Mouse (Mus musculus): ENCODE results near the gene Zfp457.
"Not testable (repeated sequence)": the region's sequence is repeated elsewhere in the genome, so short reads cannot be mapped to it uniquely, and the experiment has no call there.

The Zfp457 gene

DNA sequence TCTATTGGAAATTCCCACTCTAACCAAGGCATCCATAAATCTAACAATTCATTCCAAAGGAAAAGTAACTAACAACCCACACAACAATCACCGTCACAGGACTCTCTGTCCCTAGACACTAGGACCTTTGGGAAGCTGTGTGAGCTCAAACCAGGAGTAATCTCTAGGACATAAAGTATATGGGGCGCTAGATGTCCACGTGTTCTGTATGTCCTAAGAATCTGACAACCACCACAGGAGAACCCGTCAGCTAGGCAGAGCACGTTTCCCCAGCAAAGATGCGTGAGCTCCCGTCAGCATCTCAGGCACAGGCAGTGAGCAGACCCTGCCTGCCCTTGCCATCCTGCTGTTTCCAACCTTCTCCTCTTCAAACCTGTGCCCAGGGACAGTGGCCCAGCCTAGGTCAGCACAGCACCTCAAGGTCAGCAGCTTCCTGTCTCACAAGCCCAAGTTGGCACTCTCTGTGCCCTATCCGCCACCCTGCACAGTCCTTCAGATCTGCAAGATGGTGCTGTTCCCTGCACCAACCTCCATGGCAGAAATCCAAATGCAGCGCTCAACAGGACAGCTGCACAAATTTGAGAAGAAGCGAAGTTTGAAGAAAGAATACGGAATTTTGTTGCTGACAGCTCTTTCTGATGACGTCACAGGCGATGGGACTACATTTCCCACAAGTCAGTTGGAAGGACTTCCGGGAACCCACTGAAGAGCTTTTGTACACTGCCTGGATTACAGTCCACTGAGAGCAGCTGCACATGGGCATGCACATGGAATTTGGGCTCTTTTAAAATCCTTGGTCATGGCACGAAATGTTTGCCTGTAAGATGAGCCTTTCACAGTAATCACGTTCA, at the start of gene Zfp457:
Zfp457 (minus strand) TSS at position 664 of the 851 bp plus-strand sequence.
- peak; percentile 91 for DNase-seq (ENCODE audit: low read depth, low spot score)

DNA sequence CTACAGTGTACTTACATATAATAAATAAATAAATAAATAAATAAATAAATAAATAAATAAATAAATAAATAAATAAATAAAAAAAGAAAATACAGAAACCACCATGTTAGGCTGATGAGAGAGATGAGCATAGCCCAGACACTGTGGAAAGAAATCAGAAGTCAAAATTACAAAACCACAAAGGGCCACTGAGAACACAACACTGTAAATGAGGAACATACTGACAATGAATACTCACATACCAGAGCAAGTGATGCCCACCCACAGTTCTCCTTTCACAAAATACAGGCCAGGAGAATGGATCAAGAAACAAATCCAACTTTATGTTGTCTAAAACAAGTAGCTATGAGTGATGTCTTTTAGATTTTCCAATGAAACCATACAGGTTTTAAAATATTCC, 45.6 kb upstream of the Zfp457 start:
- DNase-seq (ENCODE audit: low read depth, low spot score): no peak

DNA sequence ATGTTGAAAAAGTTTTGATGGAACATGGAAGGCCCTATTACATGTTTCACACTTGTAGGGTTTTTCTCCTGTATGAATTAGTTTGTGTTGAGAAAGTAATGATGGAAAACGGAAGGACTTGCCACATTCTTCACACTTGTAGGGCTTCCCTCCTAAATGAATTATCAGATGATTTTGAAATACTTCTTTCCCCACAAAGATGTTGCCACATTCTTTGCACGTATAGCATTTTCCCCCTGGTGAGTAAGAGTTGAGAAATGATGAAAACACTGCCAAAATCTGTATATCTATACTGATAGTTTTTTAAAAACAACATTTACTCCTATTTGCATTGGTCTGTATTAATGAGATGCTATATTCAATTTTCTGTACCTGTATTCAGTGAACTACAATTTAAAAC, 37.1 kb upstream of the Zfp457 start:
- DNase-seq (ENCODE audit: low read depth, low spot score): no peak

DNA sequence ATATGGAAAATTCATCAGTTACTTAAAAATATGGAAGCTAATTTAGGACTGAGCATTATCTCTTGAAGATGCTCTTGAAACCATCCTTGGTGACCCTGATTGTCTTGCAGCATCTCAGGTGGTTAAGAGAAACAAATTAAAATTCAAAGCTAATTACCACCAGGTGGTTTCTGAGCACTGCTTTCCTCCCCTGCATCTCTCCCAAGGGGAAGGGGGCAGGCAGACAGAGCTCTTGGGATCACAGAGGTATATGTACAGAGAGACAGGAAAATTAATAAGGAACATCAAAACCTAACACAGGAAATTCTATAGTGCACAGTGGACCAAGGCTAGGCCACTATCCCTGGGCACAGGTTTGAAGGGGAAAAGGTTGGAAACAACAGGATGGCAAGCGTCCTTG, 26.6 kb upstream of the Zfp457 start:
- DNase-seq (ENCODE audit: low read depth, low spot score): no peak

DNA sequence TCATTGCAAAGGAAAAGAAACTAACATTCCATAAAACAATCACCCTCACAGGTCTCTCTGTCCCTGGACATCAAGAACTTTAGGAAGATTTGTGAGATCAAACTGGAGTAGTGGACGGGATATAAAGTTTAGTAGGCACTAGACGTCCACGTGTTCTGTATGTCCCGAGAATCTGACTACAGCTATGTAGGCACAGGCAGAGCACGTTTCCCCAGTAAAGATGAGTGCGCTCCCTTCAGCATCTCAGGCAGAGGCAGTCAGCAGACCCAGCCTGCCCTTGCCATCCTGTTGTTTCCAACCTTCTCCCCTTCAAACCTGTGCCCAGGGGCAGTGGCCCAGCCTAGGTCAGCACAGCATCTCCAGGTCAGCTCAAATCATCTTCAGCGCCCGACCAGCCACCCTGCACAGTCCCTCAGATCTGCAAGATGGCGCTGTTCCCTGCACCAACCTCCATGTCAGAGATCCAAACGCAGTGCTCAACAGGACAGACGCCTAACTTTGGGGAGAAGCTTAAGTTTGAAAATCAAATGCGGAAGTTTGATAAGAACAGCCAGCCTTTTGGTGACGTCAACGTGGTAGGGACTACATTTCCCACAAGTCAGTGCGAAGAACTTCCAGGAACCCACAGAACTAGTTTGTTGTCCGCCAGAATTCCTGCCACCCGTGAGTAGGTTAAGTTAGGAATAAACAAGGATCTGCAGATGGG, 25.9 kb upstream of the Zfp457 start, which contains the start of gene Zfp595:
Zfp595 (minus strand) TSS at position 552 of the 706 bp plus-strand sequence.
- peak; percentile 79 for DNase-seq (ENCODE audit: low read depth, low spot score)

DNA sequence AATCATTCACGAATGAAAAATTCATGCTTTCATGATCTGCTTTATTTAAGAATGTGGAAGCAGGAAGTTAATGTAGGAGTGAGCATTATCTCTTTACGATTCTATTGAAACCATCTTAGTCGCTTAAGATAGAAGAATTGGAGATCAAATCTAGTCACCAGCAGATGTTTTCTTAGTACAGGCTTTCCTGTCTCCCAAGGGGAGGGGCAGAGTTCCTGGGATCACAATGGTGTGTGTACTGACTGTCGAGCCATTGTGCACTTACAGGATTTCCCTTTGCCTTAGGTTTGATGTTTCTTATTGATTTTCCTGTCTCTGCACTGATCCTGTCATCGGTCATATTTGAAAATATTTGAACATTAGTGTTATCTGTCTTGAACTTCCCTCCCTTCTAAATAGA, 433 bp upstream of the Zfp457 start:
- no peak for DNase-seq (ENCODE audit: low read depth, low spot score)

DNA sequence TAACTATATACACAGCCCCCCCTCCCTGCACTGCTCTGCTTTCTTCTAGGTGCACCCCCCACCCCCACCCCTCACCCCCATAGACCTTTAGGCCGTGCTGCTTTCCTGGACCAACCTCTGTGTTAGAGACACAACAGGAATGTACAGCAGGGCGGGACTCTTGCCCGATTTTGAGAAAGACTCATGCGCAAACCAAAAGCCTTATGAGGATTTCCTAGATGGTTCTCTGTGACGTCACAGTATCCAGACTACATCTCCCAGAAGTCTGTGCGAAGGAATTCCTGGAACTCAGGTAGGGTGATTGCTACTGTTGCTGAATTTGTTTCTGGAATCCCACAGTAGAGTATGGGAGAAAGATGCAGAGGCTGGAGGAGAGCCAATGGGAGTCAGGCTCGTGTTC, 28.0 kb downstream of the Zfp457 start, which contains the start of gene Zfp458:
Zfp458 (minus strand) TSS at position 153 of the 400 bp plus-strand sequence.
- DNase-seq (ENCODE audit: low read depth, low spot score): peak; percentile 67

DNA sequence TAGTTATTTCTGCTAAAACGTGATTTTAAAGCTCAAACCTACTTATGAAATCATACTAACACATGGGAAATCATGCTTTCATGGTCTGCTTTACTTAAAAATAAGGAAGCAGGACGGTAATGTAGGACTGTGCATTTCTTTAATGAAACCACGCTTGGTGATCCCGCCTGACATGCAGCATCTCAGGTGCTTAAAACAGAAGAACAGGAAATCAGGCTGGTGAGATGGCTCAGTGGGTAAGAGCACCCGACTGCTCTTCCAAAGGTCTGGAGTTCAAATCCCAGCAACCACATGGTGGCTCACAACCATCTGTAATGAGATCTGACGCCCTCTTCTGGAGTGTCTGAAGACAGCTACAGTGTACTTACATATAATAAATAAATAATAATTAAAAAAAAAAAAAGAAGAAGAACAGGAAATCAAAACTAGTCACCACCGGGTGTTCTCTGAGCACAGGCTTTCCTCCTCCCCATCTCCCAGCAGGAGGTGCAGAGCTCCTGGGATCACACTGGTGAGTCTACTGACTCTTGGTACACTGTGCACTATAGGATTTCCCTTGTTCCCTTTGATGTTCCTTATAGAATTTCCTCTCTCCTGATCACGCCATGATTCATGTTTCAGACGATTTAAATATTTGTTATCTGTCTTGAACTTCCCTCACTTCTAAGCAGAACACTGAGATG, 36.8 kb downstream of the Zfp457 start:
- not testable (repeated sequence) for DNase-seq (ENCODE audit: low read depth, low spot score)

DNA sequence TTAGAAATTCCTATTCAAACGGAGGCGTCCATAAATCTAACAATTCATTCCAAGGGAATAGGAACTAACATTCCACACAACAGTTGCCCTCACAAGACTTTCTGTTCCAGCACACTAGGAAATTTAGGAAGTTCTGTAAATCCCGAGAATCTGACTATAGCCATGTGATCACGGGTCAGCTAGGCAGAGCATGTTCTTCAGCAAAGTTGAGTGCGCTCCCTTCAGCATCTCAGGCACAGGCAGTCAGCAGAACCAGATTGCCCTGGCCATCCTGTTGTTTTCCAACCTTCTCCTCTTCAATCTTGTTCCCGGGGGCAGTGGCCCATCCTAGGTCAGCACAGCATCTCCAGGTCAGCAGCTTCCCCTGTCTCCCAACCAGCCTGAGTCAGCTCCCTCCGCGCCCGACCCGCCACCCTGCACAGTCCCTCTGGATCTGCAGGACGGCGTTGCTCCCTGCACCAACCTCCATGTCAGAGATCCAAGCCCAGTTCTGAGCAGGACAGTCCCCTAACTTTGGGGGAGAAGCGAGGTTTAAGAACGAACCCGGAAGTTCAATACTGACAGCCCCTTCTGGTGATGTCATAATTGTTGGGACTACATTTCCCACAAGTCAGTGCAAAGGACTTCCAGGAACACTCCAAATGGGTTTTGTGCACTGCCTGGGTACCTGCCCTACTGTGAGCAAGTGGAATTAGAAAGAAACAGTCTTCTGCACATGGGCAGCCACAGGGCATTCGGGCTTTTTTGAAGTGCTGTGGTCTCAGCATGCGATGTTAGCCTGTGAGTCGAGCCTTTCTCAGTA, 37.5 kb downstream of the Zfp457 start:
- DNase-seq (ENCODE audit: low read depth, low spot score): peak; percentile 59

Data from forelimb bud, embryonic 11.5 days (tissue).